Mouse (Mus musculus): ENCODE results near the gene Slc9a1. TPM values are rescaled to one million over a fixed set of nuclear protein-coding genes. Genes with fewer than 3 reads are reported as not detected.

The Slc9a1 gene
- polyA plus RNA-seq, 1 experiment from 2014 or later, result 6.1 TPM

GRCm38 (mm10) chr4:133442194-133442593, 72.7 kb downstream of the Slc9a1 start:
- Histone ChIP-seq H3K4me2 (no peak overlapping the region), H3K4me3 (no peak overlapping the region), H3K27ac (replicated peaks) (peak overlapping the region; percentile 81), H3K9me3 (no peaks in the 10 kb centered on the region), H3K4me1 (peaks cover 19% of the 10 kb centered on the region), H3K36me3 (no peaks in the 10 kb centered on the region), H3K27me3 (replicated peaks) (peaks cover 14% of the 10 kb centered on the region; the same call in 1 of the 2 replicates), H3K9ac (no peak overlapping the region)
- WGBS, result 62% methylated on average over 3 of the region's 3 CpGs
- no peak for ATAC-seq (ENCODE audit: extremely low read depth, insufficient number of reproducible peaks, low FRiP score, low TSS enrichment)

- H3K4me1 ChIP-seq, result peaks cover 19% of the 10 kb centered on the region
- H3K4me3 ChIP-seq, result no peak overlapping the region
- 0 out of 2 replicates have a peak overlapping the region, but pooled peaks have one; percentile 15 for H3K4me2 ChIP-seq
- H3K9me3 ChIP-seq, result no peaks in the 10 kb centered on the region
- no peak for ATAC-seq (ENCODE audit: extremely low read depth, insufficient number of reproducible peaks, low FRiP score, low TSS enrichment)
- H3K9ac ChIP-seq, result peak overlapping the region; percentile 37; the same call in 1 of the 2 replicates
- H3K36me3 ChIP-seq, result no peaks in the 10 kb centered on the region
- WGBS, result 56% methylated on average over 5 of the region's 5 CpGs
- peak overlapping the region; percentile 81 for H3K27ac ChIP-seq (replicated peaks)
- peaks cover 20% of the 10 kb centered on the region for H3K27me3 ChIP-seq (replicated peaks)
Measured at GRCm38 (mm10) chr4:133443085-133443484, 73.6 kb downstream of the Slc9a1 start.

DNA sequence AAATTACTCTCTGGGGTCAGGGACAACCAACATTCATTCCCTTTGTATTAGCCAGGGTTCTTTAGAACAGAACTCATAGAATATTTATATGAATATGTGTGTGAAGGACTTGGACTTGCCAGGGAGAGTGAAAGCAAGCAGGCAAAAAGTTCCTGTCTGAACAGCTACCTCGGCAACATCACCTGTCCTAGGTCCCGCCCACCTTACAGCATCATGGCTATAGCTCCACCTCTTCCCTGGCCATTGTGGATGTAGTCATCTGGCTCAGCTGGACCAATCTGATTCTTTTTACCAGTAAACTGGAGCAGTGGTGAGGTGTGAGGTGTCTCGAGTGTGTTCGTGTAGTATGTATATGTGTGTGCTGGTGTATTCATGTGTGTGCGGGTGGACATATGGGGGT, 76.2 kb downstream of the Slc9a1 start:
- Histone ChIP-seq H3K4me3 (no peak overlapping the region), H3K36me3 (no peaks in the 10 kb centered on the region), H3K4me2 (no peak overlapping the region), H3K9ac (no peak overlapping the region), H3K27ac (replicated peaks) (no peak overlapping the region), H3K9me3 (no peaks in the 10 kb centered on the region), H3K27me3 (replicated peaks) (peaks cover 22% of the 10 kb centered on the region), H3K4me1 (peaks cover 15% of the 10 kb centered on the region)
- 77% methylated on average over 5 of the region's 5 CpGs for WGBS
- no peak for ATAC-seq (ENCODE audit: extremely low read depth, insufficient number of reproducible peaks, low FRiP score, low TSS enrichment)

- no peak overlapping the region for H3K9ac ChIP-seq
- no peak for ATAC-seq (ENCODE audit: extremely low read depth, insufficient number of reproducible peaks, low FRiP score, low TSS enrichment)
- no peak overlapping the region for H3K4me3 ChIP-seq
- H3K4me2 ChIP-seq, result no peak overlapping the region
- peaks cover 15% of the 10 kb centered on the region for H3K4me1 ChIP-seq
- peaks cover 22% of the 10 kb centered on the region for H3K27me3 ChIP-seq (replicated peaks)
- no peaks in the 10 kb centered on the region for H3K36me3 ChIP-seq
- WGBS, result 37% methylated on average over 5 of the region's 5 CpGs
- H3K9me3 ChIP-seq, result no peaks in the 10 kb centered on the region
- H3K27ac ChIP-seq (replicated peaks), result no peak overlapping the region
Measured at GRCm38 (mm10) chr4:133447366-133447765, 77.9 kb downstream of the Slc9a1 start.

DNA sequence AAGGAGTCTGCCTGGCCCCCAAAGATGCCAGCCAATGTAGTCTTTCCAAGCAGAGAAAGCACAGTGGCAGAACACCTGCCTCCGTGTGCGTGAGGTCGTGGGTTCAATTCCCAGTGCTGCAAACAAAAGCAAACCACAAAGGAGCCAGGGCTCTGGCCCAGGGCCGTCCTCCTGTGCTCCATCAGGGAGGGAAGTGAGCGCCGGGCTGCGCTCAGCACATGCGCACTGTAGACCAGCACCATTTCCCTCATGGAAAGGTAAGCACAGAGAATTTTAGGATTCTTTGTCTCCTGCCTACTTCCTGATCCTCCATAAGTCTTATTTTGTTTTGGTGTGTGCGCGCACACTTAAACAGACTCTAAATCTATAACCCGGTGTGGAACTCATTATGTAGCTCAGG, 78.5 kb downstream of the Slc9a1 start:
- Histone ChIP-seq H3K27me3 (replicated peaks) (peaks cover 22% of the 10 kb centered on the region), H3K4me2 (no peak overlapping the region), H3K9ac (no peak overlapping the region), H3K4me1 (peaks cover 15% of the 10 kb centered on the region), H3K36me3 (no peaks in the 10 kb centered on the region), H3K9me3 (no peaks in the 10 kb centered on the region), H3K4me3 (no peak overlapping the region), H3K27ac (replicated peaks) (no peak overlapping the region)
- 79% methylated on average over 11 of the region's 11 CpGs for WGBS
- ATAC-seq (ENCODE audit: extremely low read depth, insufficient number of reproducible peaks, low FRiP score, low TSS enrichment), result no peak

GRCm38 (mm10) chr4:133448708-133449388, 79.3 kb downstream of the Slc9a1 start:
- no peaks in the 10 kb centered on the region for H3K9me3 ChIP-seq
- peaks cover 22% of the 10 kb centered on the region for H3K27me3 ChIP-seq (replicated peaks)
- ATAC-seq (ENCODE audit: extremely low read depth, insufficient number of reproducible peaks, low FRiP score, low TSS enrichment), result no peak
- H3K36me3 ChIP-seq, result no peaks in the 10 kb centered on the region
- H3K4me1 ChIP-seq, result peaks cover 9% of the 10 kb centered on the region
- WGBS, result 66% methylated on average over 8 of the region's 8 CpGs
- H3K4me3 ChIP-seq, result no peak overlapping the region
- no peak overlapping the region for H3K27ac ChIP-seq (replicated peaks)
- H3K4me2 ChIP-seq, result no peak overlapping the region
- H3K9ac ChIP-seq, result no peak overlapping the region

DNA sequence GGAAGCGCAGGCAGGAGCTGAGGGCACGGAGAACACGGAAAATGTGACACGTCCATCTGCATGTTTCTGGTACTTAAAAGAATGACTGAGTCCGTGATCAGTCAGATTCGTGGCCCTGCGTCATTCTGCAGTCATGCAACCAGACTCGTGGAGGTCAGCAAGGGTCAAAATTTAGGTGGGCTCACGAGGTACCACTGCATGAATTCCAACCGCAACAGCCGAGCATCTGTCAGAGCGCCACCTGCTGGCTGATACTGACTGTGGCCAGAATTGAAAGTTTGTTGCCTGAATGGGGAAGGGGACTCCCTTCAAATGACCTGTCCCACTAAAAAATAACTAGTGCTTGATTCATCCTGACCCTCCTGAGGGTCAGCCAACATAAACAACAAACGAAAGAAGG, 80.2 kb downstream of the Slc9a1 start:
- peak overlapping the region; percentile 46; the same call in 1 of the 2 replicates for H3K4me2 ChIP-seq
- no peak overlapping the region for H3K9ac ChIP-seq
- peaks cover 9% of the 10 kb centered on the region for H3K4me1 ChIP-seq
- no peak overlapping the region for H3K4me3 ChIP-seq
- ATAC-seq (ENCODE audit: extremely low read depth, insufficient number of reproducible peaks, low FRiP score, low TSS enrichment), result no peak
- no peak overlapping the region for H3K27ac ChIP-seq (replicated peaks)
- WGBS, result 16% methylated on average over 13 of the region's 13 CpGs
- no peaks in the 10 kb centered on the region for H3K9me3 ChIP-seq
- no peaks in the 10 kb centered on the region for H3K36me3 ChIP-seq
- peaks cover 22% of the 10 kb centered on the region for H3K27me3 ChIP-seq (replicated peaks)

GRCm38 (mm10) chr4:133451536-133451935, 82.0 kb downstream of the Slc9a1 start:
- H3K4me1 ChIP-seq, result peaks cover 9% of the 10 kb centered on the region
- no peak overlapping the region for H3K27ac ChIP-seq (replicated peaks)
- 8% methylated on average over 10 of the region's 10 CpGs for WGBS
- H3K27me3 ChIP-seq (replicated peaks), result peaks cover 18% of the 10 kb centered on the region
- H3K4me2 ChIP-seq, result no peak overlapping the region
- H3K4me3 ChIP-seq, result no peak overlapping the region
- no peak overlapping the region for H3K9ac ChIP-seq
- no peaks in the 10 kb centered on the region for H3K9me3 ChIP-seq
- H3K36me3 ChIP-seq, result no peaks in the 10 kb centered on the region
- no peak for ATAC-seq (ENCODE audit: extremely low read depth, insufficient number of reproducible peaks, low FRiP score, low TSS enrichment)

GRCm38 (mm10) chr4:133452433-133452832, 82.9 kb downstream of the Slc9a1 start:
- Histone ChIP-seq H3K4me1 (peaks cover 9% of the 10 kb centered on the region), H3K9me3 (no peaks in the 10 kb centered on the region), H3K9ac (no peak overlapping the region), H3K27ac (replicated peaks) (no peak overlapping the region), H3K36me3 (no peaks in the 10 kb centered on the region), H3K27me3 (replicated peaks) (peaks cover 18% of the 10 kb centered on the region), H3K4me2 (no peak overlapping the region), H3K4me3 (no peak overlapping the region)
- ATAC-seq (ENCODE audit: extremely low read depth, insufficient number of reproducible peaks, low FRiP score, low TSS enrichment), result no peak
- WGBS, result 57% methylated on average over 7 of the region's 7 CpGs

GRCm38 (mm10) chr4:133458044-133458443, 88.5 kb downstream of the Slc9a1 start:
- H3K27me3 ChIP-seq (replicated peaks), result no peaks in the 10 kb centered on the region
- H3K4me1 ChIP-seq, result peaks cover 20% of the 10 kb centered on the region
- H3K4me2 ChIP-seq, result no peak overlapping the region
- no peak for ATAC-seq (ENCODE audit: extremely low read depth, insufficient number of reproducible peaks, low FRiP score, low TSS enrichment)
- no peak overlapping the region for H3K9ac ChIP-seq
- WGBS, result 65% methylated on average over 3 of the region's 3 CpGs
- no peak overlapping the region for H3K4me3 ChIP-seq
- H3K27ac ChIP-seq (replicated peaks), result no peak overlapping the region
- no peaks in the 10 kb centered on the region for H3K36me3 ChIP-seq
- H3K9me3 ChIP-seq, result no peaks in the 10 kb centered on the region

- ATAC-seq (ENCODE audit: extremely low read depth, insufficient number of reproducible peaks, low FRiP score, low TSS enrichment), result no peak
- no peak overlapping the region for H3K4me3 ChIP-seq
- peaks cover 37% of the 10 kb centered on the region for H3K4me1 ChIP-seq
- H3K9me3 ChIP-seq, result no peaks in the 10 kb centered on the region
- no peak overlapping the region for H3K27ac ChIP-seq (replicated peaks)
- H3K27me3 ChIP-seq (replicated peaks), result no peaks in the 10 kb centered on the region
- H3K9ac ChIP-seq, result no peak overlapping the region
- no peak overlapping the region for H3K4me2 ChIP-seq
- WGBS, result 86% methylated on average over 1 of the region's 1 CpGs
- H3K36me3 ChIP-seq, result no peaks in the 10 kb centered on the region
Measured at GRCm38 (mm10) chr4:133460006-133460405, 90.5 kb downstream of the Slc9a1 start.

GRCm38 (mm10) chr4:133460796-133461325, 91.4 kb downstream of the Slc9a1 start:
- H3K4me1 ChIP-seq, result peaks cover 37% of the 10 kb centered on the region
- H3K36me3 ChIP-seq, result no peaks in the 10 kb centered on the region
- no peak overlapping the region for H3K4me2 ChIP-seq
- WGBS, result 39% methylated on average over 5 of the region's 5 CpGs
- no peak overlapping the region for H3K27ac ChIP-seq (replicated peaks)
- no peaks in the 10 kb centered on the region for H3K27me3 ChIP-seq (replicated peaks)
- H3K9ac ChIP-seq, result no peak overlapping the region
- ATAC-seq (ENCODE audit: extremely low read depth, insufficient number of reproducible peaks, low FRiP score, low TSS enrichment), result no peak
- no peaks in the 10 kb centered on the region for H3K9me3 ChIP-seq
- H3K4me3 ChIP-seq, result no peak overlapping the region

Data from heart, embryonic 13.5 days (tissue).